Mouse (Mus musculus) pancreas, adult 10 weeks (tissue): Measurements from ENCODE around the gene Zfand5. TPM values are rescaled to one million over a fixed set of nuclear protein-coding genes. Genes with fewer than 3 reads are reported as not detected.

Experiments used
- polyA plus RNA-seq: library from polyadenylated mRNA; stranded (reverse); fragments of 350-450 nt; fragmentation: Illumina TruSeq; extraction: RNeasy Lipid Tissue Mini Kit (QIAGEN cat#74804); gene quantifications from one replicate; pipeline ENCODE4 v1.2.3, GENCODE M21; 2015; ENCODE audit warnings: low read depth, low replicate concordance; ENCODE audit not compliant: insufficient read depth

Zfand5 gene
- 9.1 TPM for polyA plus RNA-seq

GRCm38 (mm10) chr19:21271741-21272654 is at the start of gene Zfand5:
Zfand5 (plus strand) TSS chr19:21272278.

Other genes with a start within 250 kb of the Zfand5 start
- gene Gda, start 201.2 kb downstream of the Zfand5 start, polyA plus RNA-seq, result 6.1 TPM